Mouse (Mus musculus): ENCODE results near the gene Lcn5. TPM values are rescaled to one million over a fixed set of nuclear protein-coding genes. Genes with fewer than 3 reads are reported as not detected.

Lcn5 gene
- total RNA-seq (2015; ENCODE audit: low replicate concordance) (not detected in 2 replicates), total RNA-seq (2017; ENCODE audit: low replicate concordance) (not detected in 2 replicates)

DNA sequence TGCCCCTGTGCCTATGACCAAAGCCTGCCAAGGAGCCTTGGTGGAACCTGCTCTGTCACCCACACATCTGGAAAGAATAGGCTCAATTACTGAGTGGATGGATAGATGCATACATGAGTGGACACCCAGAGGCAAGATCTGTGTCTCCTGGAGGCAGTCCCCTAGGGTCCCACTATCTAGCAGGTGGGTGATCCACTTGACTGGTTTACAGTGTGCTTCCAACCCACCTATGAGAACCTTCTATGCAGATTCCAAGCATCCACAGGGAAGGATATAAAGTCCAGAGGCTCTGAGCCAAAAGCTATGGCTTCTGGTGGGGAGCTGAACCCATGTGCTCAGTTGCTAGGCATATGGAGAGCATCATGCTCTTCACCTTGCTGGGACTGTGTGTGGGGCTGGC, at the start of gene Lcn5:
Lcn5 (plus strand) TSS at position 301 of the 400 bp plus-strand sequence.
- no peak for ATAC-seq (replicated peaks; ENCODE audit: low FRiP score, poor library complexity, severe bottlenecking)

DNA sequence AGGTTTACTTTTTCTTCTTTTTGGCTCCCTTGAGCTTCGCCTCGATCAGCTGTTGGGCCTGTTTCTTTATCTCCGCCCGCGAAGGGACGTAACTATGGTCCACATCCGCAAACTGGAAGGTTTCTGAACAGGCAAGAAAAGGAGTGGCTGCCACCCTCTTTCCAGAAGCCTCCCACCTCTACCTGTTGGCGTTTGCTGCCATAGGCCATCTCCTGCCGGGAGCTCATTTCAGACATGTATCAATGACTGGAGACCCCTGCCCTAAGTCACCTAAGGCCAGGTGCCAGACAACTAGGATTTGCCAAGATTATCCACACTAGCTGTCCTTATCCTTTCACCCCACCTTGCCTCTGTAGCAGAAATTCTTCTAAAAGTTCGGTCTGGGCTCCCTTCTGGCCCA, 49.1 kb upstream of the Lcn5 start:
- ATAC-seq (replicated peaks; ENCODE audit: low FRiP score, poor library complexity, severe bottlenecking): no peak

DNA sequence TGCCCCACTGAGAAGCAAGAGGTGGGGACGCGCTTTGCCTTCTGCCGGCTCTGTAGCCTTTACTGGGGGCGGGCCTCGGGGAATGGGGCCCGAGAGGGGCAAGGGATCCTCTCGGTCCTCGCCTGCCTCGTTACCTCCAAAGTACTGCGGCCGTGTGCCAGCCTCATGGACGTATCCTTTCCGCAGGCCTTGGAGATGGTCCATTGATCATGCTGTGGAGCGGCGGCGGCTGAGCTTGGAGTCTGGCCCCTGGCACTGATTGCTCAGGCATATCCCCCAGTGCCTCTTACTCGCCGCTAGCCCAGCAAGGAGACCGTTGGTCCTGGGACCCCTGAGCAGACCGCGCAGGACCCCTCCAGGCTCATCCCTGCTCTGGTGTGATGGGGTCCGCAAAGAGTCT, 41.4 kb upstream of the Lcn5 start:
- ATAC-seq (replicated peaks; ENCODE audit: low FRiP score, poor library complexity, severe bottlenecking): no peak

DNA sequence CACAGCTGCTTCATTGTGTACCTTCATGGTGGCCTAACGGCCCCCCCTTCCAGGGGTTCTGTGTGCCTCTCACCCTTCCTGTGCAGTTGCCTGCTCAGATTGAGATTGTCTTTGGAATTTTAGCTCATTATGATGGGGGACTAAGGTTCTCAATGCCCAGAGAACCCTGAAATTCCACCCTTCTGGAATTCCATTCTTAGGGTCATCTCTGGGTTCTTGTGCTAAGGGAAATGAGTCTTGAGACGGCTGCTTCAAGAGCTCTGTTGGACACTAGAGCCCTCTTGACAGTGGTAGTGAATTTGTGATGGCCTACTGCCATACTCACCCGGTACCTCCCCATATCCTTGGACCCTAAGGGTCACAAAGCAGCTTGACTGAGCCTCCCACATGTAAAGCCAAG, 40.2 kb upstream of the Lcn5 start, which contains the start of gene Ccdc183:
Ccdc183 (minus strand) TSS at position 101 of the 400 bp plus-strand sequence.
- no peak for ATAC-seq (replicated peaks; ENCODE audit: low FRiP score, poor library complexity, severe bottlenecking)

DNA sequence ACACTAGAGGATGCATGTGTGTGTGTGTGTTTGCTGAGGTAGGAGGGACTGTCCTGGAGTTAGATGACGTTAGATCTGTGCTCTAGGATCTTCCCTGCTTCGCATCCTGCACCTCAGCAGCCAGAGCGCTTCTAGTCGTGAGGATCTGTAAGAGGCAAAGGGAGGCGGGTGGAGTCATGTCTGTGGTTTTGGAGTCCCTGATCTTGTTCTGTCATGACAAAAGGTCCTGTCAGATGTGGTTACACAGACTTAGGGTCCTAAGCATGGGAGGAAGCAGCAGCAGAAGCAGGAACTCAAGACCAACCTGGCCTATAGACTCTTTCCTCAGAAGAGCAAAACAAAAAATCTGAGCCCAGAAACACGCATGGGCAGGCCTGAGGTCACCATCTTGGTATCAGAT, 37.4 kb upstream of the Lcn5 start:
- no peak for ATAC-seq (replicated peaks; ENCODE audit: low FRiP score, poor library complexity, severe bottlenecking)

DNA sequence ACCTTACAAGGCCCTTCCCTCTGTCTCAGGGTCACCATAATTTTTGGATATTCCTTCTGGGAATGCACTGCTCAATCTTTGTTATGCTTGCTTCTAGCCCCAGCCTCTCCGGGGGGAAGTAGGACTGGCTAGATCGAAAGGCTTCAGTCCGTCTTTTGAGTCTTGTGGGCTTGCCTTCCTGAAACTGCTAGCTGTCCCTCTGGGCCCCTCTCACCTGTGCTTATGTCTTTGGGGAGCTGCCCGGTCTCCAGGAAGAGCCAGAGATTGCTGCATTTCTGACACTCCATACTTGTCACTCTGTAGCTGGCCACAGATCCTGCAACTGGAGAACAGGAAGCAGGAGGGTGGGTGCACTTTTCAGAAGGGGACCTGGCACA, 36.9 kb upstream of the Lcn5 start:
- ATAC-seq (replicated peaks; ENCODE audit: low FRiP score, poor library complexity, severe bottlenecking): no peak

DNA sequence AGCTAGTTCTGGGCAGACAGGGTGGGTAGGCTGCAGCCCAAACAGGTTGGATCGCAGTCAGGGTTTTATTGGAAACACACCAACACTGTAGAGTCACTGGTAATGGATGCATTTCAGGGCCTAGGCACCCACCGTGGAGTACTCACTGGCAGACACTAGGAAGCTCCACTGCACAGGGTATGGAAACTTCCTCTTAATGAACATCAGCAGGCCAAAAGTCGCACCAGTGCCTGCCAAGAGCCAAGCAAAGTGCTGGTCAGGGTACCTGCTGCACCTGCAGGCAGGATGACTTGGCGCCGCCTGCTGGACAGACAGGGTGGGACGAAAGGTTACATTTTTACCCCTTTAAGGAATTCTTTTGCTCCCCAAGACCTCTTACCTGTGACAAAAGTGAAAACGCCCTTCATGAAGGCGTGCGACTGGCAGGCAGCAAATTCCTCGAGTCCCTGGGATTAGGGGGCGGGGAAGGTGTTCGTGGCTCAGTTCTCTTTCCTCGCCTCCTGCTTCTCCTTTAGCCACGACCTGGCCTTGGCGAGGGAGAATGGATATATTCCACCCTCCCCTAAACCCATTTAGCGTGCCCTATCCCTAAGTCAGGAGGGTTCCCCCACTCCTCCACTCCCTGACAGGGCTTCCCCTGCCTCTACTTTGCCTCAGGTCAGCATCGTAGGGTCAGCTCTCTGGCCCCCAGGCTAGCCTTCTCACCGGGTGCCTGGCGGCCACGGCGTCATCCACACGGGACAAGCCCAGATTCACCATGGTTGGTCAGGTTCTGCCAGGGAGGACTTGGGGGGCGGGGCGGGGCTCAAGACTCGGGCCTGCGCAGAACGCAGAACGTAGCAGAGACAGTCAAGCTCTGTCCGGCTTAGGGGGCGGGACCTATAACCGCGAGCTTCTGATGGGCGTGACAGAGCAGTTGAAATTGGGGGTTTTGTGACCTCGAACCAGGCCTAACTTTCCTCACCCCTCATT, 36.2 kb upstream of the Lcn5 start, which contains the start of gene Tmem141:
Tmem141 (minus strand) TSS at position 777 of the 972 bp plus-strand sequence.
- ATAC-seq (replicated peaks; ENCODE audit: low FRiP score, poor library complexity, severe bottlenecking): 0 out of 2 replicates have a peak, but pooled peaks have one; percentile 48

DNA sequence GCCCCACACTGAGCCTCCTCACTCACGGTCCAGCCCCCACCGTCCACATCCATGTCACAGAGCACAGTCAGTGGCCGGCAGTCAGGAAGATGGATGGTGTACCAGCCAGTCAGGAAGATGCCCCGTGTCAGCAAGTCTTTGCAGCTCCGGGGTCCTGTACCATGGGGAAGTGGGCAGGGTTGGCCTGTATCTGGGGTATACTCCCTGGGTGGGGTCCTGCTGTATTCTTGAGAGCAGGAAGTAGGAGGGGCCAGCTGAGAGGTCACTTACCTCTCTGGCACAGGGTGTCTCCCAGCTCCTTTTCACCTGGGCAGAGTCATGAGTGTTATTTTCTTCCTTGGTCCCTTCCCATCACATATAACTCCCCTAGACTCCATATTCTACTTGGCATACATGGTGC, 31.8 kb upstream of the Lcn5 start:
- ATAC-seq (replicated peaks; ENCODE audit: low FRiP score, poor library complexity, severe bottlenecking): no peak

DNA sequence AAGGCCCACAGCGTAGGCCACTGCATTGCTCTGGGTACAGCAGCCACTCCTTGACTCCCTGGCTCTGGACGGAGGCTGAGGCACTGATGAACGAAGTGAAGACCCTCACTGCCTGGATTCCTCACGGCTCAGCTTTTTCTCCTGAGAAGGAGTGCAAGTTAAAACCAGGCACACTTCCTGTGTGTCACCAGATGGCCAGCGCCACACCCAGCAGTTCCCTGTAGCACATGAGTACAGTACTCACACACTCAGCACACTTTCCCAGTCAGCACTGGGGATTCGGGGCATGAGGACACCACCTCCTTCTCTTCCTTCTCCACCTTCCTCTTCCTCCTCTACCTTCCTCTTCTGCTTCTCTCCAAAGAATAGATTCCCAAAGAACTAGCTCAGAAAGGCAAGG, 29.9 kb upstream of the Lcn5 start, which contains the start of gene Fcna:
Fcna (minus strand) TSS at position 220 of the 400 bp plus-strand sequence.
- ATAC-seq (replicated peaks; ENCODE audit: low FRiP score, poor library complexity, severe bottlenecking): no peak

DNA sequence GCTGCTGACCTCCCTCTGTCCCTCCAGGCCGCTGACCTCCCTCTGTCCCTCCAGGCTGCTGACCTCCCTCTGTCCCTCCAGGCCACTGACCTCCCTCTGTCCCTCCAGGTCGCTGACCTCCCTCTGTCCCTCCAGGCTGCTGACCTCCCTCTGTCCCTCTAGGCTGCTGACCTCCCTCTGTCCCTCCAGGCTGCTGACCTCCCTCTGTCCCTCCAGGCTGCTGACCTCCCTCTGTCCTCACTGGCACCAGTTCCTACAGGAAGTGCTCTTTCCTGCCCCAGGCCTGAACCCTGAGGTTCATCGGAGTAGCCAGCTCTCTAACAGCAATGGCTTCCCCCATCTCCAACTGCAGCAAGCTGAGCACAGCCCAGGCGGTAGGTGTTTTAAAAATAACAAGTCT, 29.0 kb upstream of the Lcn5 start:
- no peak for ATAC-seq (replicated peaks; ENCODE audit: low FRiP score, poor library complexity, severe bottlenecking)

DNA sequence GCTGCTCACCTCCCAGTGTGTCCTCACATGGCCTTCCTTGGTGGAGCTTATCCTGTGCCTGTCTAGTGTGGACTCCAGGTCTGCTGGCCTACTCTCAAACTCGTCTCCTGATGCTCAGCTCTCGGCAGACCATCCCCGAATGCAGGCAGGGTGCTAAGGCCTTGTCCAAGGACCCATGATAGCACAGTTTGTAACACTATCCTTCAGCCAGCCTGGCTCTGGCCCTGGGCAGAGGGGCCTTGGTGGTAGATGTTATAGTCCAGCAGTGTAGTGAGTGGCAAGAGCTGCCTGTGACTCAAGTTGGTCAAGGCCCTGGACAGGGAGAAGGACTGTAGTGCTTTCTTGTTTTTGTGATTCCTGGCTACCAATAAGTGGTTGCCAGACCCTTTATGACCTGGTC, 24.1 kb upstream of the Lcn5 start:
- ATAC-seq (replicated peaks; ENCODE audit: low FRiP score, poor library complexity, severe bottlenecking): no peak

DNA sequence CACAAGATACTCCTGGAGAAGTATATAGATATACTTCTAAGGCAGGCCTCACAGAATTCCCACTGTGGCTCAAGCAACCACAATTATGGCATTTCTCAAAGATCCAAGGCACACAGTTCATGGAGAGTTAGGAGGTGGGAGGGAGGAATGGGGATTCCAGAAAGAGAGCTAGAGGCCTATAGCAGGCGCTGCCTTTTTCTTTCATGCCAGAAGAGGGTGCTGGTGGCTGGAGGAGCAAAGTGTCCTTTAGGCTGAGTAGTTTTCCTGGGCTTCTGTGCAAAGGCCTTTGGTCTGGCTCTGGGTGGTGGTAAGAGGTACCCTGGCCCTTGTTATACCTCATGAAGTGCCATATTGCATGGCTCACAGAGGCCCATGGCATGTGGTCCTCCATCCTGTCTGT, 23.7 kb upstream of the Lcn5 start:
- ATAC-seq (replicated peaks; ENCODE audit: low FRiP score, poor library complexity, severe bottlenecking): no peak

DNA sequence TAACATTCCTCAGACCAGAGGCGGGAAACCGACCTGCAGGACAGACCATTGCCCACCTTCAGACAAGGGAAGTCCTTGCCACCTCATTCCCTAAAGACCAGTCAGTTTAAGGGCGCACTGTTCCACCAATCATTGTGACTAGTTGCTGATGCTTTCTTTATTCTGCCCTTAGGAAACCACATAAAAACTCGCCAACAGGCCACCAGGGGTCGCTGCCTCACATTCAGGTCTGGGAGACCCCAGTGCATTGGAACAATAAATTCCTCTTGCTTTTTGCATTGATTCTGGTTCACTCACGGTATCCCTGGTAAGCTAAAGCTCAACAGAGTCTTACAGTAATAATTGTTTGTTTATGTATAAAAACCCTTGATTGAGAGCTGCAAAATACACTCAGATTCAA, 17.9 kb upstream of the Lcn5 start:
- ATAC-seq (replicated peaks; ENCODE audit: low FRiP score, poor library complexity, severe bottlenecking): no peak

DNA sequence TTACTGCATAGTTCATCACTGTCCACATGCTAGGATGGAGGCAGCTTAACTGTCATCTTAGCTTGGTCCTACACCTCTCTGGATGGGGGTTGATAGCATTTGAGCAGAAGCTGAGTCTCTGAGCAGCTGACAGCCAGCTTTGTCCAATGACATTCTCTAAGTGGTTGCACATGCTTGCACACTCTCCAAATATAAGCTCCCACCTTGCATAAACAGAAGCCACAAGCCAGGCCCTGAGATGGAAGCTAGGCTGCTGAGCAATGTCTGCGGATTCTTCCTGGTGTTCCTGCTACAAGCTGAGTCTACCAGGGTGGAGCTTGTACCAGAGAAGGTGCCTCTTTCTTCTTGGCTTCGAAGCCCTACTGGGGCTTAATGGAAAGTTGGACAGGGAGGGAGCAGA, 4.8 kb upstream of the Lcn5 start, which contains the start of gene Lcn8:
Lcn8 (plus strand) TSS at position 219 of the 400 bp plus-strand sequence.
- no peak for ATAC-seq (replicated peaks; ENCODE audit: low FRiP score, poor library complexity, severe bottlenecking)

DNA sequence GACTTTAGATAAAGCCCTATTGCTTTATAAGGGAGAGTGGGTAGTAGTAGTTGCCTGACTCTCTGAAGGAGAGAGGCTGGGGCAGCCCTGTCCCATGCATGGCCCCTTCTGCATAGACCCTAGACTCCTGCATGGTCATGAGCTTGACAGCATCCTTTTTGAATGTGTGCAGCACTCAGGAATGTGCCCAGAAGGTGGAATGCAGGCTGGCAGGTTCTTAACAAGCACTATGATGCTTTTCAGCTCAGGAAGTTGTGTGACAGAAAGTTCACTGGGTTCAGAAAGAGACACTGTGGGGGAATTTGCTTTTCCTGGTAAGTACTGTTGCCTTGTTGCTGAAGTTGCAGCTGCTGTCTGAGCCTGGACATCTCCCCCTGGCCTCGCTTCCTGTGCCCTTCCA, 3.2 kb upstream of the Lcn5 start:
- ATAC-seq (replicated peaks; ENCODE audit: low FRiP score, poor library complexity, severe bottlenecking): no peak

DNA sequence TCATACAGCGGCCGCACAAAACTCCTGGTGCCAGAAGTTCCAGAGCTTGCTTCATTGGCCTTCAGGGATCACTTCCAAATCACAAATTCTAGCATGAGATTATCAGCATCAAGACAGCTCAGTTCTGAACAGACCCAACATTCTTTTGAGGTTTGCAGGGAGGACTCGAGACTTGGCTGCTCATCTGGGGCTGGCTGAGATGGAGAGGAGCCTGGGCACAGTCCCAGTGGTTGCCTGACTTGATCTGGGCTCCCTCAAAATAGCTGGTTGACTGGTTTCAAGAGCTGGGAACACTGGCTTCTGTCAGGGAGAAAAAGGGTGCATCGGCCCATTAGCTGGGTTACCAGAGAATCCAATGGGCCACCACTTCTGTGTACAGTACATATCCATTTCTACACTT, 1.1 kb upstream of the Lcn5 start:
- ATAC-seq (replicated peaks; ENCODE audit: low FRiP score, poor library complexity, severe bottlenecking): no peak

DNA sequence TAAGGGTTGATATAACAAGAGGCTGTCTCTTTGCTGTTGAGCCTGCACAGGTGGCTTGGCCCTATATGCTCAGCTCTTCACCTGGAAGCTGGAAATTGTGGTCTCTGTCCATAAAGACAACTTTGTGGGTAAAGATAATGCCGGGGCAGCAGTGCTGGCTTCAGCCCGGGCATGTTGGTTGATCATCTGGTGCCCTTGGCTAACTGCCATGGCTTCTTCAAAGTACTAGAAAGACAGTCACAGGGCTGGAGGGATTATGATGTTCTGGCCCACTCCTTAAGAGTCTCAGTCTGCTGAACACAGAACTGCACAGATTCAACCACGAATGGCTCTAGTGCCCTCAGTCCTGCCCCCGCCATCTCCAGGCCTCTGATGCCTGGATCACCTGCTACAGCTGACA, 506 bp upstream of the Lcn5 start:
- ATAC-seq (replicated peaks; ENCODE audit: low FRiP score, poor library complexity, severe bottlenecking): no peak

DNA sequence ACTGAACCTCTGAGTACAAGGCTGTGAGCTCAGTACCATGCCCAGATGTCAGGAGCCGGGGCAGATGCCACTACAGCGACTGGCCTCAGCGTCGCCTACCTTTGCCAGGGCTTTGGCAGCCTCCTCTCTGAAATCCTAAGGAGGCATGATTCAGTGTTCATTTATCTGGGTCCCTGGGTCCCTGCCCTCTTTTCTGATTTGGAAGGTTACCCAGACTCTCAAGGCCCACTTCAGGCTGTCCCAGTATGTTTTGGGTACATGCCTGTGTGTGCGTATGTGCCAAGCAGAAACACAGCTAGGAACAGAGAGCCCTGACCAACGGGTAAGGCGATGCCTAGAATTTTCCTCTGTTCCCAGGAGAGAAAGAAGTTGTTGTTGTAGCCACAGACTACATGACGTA, 2.5 kb downstream of the Lcn5 start:
- no peak for ATAC-seq (replicated peaks; ENCODE audit: low FRiP score, poor library complexity, severe bottlenecking)

DNA sequence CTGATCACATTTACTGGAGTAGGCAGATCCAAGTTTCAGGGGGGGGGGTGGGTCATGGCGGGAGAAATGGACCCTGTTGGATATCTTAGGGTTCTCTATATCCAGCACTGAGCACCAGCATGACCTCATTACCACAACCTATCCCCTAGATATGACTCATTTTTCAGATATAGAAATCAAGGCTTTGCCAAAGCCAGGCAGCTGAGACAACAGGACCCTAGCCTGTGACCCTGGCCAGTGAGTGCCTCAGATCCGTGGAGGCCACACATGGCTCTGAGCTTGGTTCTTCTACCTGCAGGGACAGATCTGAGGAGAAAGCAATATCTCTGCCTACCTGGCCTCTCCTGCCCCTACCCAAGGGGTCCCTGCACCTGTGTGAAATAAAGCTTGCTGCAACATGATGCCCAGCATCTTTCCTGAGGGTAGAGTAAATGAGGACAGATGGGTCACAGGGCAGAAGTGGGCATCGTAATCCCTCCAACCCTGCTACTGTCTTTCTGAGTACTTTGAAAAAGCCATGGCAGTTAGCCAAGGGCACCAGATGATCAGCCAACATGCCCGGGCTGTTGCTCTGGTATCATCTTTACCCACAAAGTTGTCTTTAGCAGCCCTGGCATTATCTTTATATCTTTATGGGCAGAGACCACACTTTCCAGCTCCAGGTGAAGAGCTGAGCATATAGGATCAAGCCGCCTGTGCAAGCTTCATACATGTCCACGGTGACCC, 3.7 kb downstream of the Lcn5 start:
- ATAC-seq (replicated peaks; ENCODE audit: low FRiP score, poor library complexity, severe bottlenecking): no peak

DNA sequence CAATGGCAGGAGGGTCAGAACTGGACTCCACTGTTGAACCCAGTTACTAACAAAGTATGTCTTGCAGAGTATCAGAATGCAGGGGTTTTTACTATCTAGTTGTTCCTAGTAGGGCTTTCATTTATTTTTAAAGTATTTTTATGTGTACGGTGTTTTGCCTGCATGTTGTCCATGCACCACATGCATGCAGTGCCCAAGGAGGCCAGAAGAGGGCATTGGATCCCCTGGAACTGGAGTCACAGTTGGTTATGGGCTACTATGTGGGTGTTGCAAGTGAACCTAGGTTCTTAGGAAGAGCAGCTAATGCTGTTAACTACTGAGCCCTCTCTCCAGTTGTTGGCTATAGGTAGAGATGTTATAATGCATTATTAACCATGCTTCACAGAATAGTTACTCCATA, 5.8 kb downstream of the Lcn5 start:
- no peak for ATAC-seq (replicated peaks; ENCODE audit: low FRiP score, poor library complexity, severe bottlenecking)

DNA sequence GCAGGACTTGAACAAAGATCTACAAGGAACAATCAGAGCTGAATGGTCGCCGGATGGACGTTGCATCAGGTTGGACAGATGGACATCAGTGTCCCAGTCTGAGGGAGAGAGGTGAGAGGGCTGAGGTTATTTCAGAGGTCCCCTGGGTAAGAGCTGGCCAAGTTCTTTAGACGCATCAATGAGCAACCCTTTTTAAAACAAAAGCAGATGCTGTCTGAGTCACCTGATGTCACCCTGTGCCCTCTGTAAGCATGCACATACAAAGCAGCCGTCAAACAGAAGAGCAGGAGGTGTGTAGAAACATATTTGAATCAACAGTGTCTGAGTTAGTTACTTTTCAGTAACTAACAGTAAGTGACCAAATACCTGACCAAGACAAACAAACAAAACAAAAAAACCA, 6.4 kb downstream of the Lcn5 start:
- no peak for ATAC-seq (replicated peaks; ENCODE audit: low FRiP score, poor library complexity, severe bottlenecking)
